Mouse (Mus musculus) leukemia stem cell, adult 10-12 weeks (primary cell): ENCODE data around the gene Cdkn2aip. TPM values are rescaled to one million over a fixed set of nuclear protein-coding genes. Genes with fewer than 3 reads are reported as not detected.

Experiments used
- polyA plus RNA-seq: library from polyadenylated mRNA; stranded (reverse); fragments of >175 nt; gene quantifications from 2 replicates; pipeline ENCODE4 v1.2.3, GENCODE M21; 2012; ENCODE audit warnings: low replicate concordance

Gene Cdkn2aip
- polyA plus RNA-seq: 11.7 and 17.1 TPM in 2 replicates

DNA sequence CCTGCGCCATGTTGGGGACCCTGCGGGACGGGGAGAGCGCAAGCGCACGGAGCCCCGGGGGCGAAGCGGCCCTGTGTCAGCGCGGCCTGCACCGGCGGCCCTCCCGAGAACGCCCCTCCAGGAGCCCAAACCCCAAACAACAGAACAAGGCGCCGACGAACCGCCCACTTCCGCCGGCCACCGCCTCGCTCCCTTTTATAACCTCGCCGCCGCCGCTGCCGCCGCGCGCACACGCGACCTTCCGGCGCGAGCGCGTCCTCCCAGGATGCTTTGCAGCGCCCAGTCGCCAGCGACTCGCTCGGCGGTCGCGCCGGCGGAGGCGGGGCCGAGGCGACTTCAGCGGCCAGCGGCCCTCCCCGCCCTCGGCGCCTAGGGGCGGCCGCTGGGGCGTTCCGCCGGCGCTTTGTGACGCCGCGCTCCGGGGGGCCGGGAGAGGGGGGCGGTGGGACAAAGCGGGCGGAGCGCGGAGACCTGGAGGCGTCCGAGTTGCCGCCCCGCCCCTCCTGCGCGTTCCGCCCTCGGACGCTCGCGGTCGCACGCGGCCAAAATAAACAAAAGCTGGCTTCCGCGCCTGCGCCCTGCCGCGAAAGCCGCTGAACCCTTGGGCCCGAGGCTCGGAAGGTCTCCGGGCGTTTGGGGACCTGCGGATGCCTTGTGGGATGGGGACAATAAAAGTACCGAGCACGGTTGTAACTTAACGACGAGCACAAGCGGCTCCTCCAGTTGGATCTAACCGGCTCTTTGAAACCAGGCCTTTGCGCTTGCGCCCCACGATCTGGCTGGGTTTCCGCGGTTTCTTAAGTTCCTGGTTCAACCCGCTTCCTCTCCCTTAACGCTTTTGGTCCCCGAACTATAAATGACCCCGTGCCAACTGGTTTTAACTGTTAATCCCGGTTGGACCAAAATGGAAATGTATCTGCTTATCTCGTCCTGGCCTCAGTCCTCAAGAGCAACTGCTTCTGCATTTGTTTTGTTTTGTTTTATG, at the start of gene Cdkn2aip:
Gene Cdkn2aip, minus strand, starts transcription at position 172 of the 985 bp plus-strand sequence.

DNA sequence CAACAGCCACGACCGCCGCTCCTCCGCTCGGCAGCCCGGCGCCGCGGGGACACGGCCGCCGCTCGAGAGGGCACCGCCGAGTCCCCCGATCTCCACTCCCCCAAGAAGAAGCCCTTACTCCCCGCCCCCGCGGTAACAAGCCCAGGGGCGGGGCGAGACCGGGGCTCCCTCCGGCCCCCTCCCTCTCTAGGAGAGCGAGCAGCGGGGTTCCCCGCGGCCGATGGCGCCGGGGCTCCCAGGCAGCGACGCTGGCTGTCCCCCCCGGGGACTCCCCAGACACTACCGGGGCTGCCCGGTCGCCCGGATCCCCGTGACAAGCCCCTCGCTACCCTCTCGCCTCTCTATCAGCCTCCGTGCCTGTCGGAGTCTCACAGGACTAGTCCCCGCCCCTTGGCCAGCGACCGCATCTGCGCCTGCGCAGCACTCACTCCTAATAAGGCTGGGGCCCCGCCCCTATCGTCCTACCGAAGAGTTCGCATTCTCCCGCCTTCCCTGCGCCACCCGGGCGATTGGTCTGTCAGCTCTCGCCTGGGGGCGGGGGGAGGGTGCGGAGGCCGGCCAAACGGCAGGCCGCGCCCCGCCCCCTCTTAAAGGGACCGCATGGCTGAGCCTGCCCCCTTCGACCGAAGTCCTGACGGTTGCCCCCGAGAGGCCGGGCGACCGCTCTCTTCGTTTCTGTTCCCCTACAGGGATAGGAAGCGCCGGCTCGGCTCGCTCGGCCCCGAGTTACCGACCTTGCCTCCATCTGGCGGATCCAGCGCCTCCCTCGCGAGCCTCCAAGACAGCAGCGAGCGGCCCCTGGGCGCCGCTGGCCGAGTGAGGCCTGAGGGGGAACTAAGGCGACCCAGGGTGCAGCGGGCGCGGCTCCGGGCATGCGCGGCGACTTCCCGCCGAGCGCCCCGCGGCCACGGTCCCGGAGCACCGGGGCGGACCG, 38.7 kb downstream of the Cdkn2aip start, which contains the start of gene Ing2:
Gene Ing2, minus strand, starts transcription at position 780 of the 934 bp plus-strand sequence.

Other genes with a start within 250 kb of the Cdkn2aip start
- 5.2 and 7.8 TPM in 2 replicates for gene Trappc11, start 180.5 kb downstream of the Cdkn2aip start, polyA plus RNA-seq
- gene Rwdd4a, start 180.3 kb downstream of the Cdkn2aip start, polyA plus RNA-seq: 7.2 and 14.7 TPM in 2 replicates
- 1.4 and 4.0 TPM in 2 replicates for gene Ing2, start 38.4 kb downstream of the Cdkn2aip start, polyA plus RNA-seq
- not detected in 2 replicates for gene Cldn24, start 108.2 kb upstream of the Cdkn2aip start, polyA plus RNA-seq
- not detected in 2 replicates for gene Cldn22, start 110.5 kb upstream of the Cdkn2aip start, polyA plus RNA-seq